Mouse (Mus musculus) lung, embryonic 14.5 days (tissue): ENCODE measurements around the gene Zfp746. TPM values are rescaled to one million over a fixed set of nuclear protein-coding genes. Genes with fewer than 3 reads are reported as not detected.

ENCODE experiments used
- ATAC-seq: fragments of 200-750 bp; cut with Nextera tagmentation; 2 replicates; pipeline ENCODE4 v1.8.0; 2017; ENCODE audit warnings: mild to moderate bottlenecking, moderate TSS enrichment, moderate library complexity; ENCODE audit not compliant: insufficient read depth
- DNase-seq: peaks from one replicate; pipeline ENCODE4 v3.0.0-alpha.2; 2015
- H3K27ac ChIP-seq: fragments of 300-500 bp; sonication (generic); 2 replicates; pipeline ENCODE4 v1.5.1; 2014; ENCODE audit warnings: low read depth, mild to moderate bottlenecking, moderate library complexity
- H3K27me3 ChIP-seq: fragments of 300-500 bp; sonication (generic); 2 replicates; pipeline ENCODE4 v1.6.1; 2014; ENCODE audit warnings: low read length, control low read depth; ENCODE audit not compliant: insufficient read depth
- H3K36me3 ChIP-seq: fragments of 300-500 bp; sonication (generic); 2 replicates; pipeline ENCODE4 v1.6.1; 2014; ENCODE audit warnings: control low read depth; ENCODE audit not compliant: insufficient read depth
- H3K4me1 ChIP-seq: fragments of 300-500 bp; sonication (generic); 2 replicates; pipeline ENCODE4 v1.6.1; 2014; ENCODE audit warnings: antibody characterized with exemption, control low read depth; ENCODE audit not compliant: insufficient read depth
- H3K4me2 ChIP-seq: fragments of 300-500 bp; sonication (generic); 2 replicates; pipeline ENCODE4 v1.6.1; 2014; ENCODE audit warnings: mild to moderate bottlenecking
- H3K4me3 ChIP-seq: fragments of 300-500 bp; sonication (generic); 2 replicates; pipeline ENCODE4 v1.5.1; 2014; ENCODE audit warnings: low read depth, low read length
- H3K9ac ChIP-seq: fragments of 300-500 bp; sonication (generic); 2 replicates; pipeline ENCODE4 v1.6.1; 2014
- H3K9me3 ChIP-seq: fragments of 300-500 bp; sonication (generic); 2 replicates; pipeline ENCODE4 v1.6.1; 2016; ENCODE audit warnings: low read depth, low read length, control low read depth
- CTCF ChIP-seq: IDR thresholded peaks from 2 replicates; pipeline ENCODE4 v1.5.1; 2016; ENCODE audit warnings: antibody characterized with exemption, low read depth
- WGBS: fragments of 180-500 bp; shearing (Covaris S2); extraction: QIAGEN DNeasy Blood & Tissue Kit; methylation state at CpG from one replicate; pipeline ENCODE4 v1.1.7; 2014; 5-methylcytosine and 5-hydroxymethylcytosine counted together
- polyA plus RNA-seq: library from polyadenylated mRNA; unstranded; fragments of >200 nt; fragmentation: Nextera tagmentation; extraction: Ambion mirVana; gene quantifications from 2 replicates; pipeline ENCODE4 v1.2.1, GENCODE M21; 2014

Zfp746 gene
- polyA plus RNA-seq, 1 experiment from 2014 or later = 30.1 TPM

DNA sequence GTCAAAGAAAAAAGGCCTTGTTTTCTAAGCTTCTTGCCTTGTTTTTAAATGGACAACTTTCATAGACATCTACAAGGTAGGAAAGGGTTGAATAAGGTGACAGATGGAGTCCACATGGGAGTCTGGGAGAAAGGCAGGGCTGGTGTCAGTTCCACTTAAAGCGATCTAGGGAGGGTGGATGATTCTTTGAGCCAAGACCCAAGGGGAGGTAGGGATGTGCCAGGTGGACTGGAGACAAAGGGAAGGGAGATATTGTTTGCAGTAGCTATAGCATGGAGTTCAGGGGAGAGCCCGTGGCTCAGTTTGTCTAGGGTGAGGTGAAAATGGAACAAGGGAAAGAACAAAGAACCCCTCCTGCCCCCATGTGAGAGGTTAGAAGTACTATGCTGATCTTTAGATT is 26.0 kb downstream of the Zfp746 start:
- H3K27me3 ChIP-seq = no peaks in the 10 kb centered on the region
- no peaks in the 10 kb centered on the region for H3K4me1 ChIP-seq
- H3K4me2 ChIP-seq = no peak overlapping the region
- peaks cover 35% of the 10 kb centered on the region for H3K36me3 ChIP-seq
- DNase-seq (no peak), ATAC-seq (no peak)
- 74% methylated on average over 2 of the region's 2 CpGs for WGBS
- H3K9me3 ChIP-seq = no peaks in the 10 kb centered on the region
- no peak overlapping the region for H3K4me3 ChIP-seq
- H3K27ac ChIP-seq = no peak overlapping the region
- no peak for TF ChIP-seq CTCF
- H3K9ac ChIP-seq = no peak overlapping the region

DNA sequence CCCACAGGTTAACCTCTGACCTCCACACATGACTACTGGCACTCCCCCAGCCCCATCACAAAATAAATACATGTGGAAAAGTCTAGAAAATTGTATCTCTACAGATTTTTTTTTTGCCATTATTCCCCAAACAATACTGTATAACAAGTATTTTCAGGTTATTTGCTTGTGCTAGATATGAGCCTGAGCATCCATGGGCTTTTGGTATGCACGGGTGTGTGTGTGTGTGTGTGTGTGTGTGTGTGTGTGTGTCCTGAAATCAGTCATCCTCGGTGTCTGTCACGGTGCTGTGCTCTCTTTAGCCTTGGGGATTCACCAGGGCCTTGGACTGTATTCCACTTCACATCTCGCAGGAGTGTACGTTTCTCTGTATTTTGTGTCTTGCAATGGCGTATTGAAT is 34.3 kb downstream of the Zfp746 start:
- Histone ChIP-seq H3K27ac (no peak overlapping the region), H3K27me3 (no peaks in the 10 kb centered on the region), H3K9me3 (no peaks in the 10 kb centered on the region), H3K36me3 (no peaks in the 10 kb centered on the region), H3K4me2 (no peak overlapping the region), H3K4me3 (no peak overlapping the region), H3K9ac (no peak overlapping the region), H3K4me1 (no peaks in the 10 kb centered on the region)
- 74% methylated on average over 6 of the region's 6 CpGs for WGBS
- DNase-seq (no peak), ATAC-seq (no peak)
- no peak for TF ChIP-seq CTCF

DNA sequence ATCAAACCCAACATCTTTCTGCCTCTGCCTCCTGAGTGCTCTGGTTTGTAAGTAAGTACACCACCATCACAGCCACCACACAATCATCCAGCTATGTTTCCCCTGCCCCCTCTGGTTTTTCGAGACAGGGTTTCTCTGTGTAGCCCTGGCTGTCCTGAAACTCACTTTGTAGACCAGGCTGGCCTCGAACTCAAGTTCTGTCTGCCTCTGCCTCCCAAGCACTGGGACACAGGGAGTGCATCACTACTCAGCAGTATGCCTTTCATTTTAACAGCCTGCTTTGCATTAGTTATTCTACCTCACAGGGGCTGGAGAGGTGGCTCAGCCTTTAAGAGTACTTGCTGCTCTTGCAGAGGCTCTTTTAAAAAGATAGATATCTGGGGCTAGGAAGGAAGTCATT is 34.7 kb downstream of the Zfp746 start:
- H3K4me3 ChIP-seq = no peak overlapping the region
- no peak overlapping the region for H3K4me2 ChIP-seq
- DNase-seq (no peak), ATAC-seq (no peak)
- no peaks in the 10 kb centered on the region for H3K27me3 ChIP-seq
- H3K4me1 ChIP-seq = no peaks in the 10 kb centered on the region
- H3K36me3 ChIP-seq = no peaks in the 10 kb centered on the region
- no peak for TF ChIP-seq CTCF
- no peaks in the 10 kb centered on the region for H3K9me3 ChIP-seq
- H3K9ac ChIP-seq = no peak overlapping the region
- WGBS = 68% methylated on average over 2 of the region's 2 CpGs
- no peak overlapping the region for H3K27ac ChIP-seq

DNA sequence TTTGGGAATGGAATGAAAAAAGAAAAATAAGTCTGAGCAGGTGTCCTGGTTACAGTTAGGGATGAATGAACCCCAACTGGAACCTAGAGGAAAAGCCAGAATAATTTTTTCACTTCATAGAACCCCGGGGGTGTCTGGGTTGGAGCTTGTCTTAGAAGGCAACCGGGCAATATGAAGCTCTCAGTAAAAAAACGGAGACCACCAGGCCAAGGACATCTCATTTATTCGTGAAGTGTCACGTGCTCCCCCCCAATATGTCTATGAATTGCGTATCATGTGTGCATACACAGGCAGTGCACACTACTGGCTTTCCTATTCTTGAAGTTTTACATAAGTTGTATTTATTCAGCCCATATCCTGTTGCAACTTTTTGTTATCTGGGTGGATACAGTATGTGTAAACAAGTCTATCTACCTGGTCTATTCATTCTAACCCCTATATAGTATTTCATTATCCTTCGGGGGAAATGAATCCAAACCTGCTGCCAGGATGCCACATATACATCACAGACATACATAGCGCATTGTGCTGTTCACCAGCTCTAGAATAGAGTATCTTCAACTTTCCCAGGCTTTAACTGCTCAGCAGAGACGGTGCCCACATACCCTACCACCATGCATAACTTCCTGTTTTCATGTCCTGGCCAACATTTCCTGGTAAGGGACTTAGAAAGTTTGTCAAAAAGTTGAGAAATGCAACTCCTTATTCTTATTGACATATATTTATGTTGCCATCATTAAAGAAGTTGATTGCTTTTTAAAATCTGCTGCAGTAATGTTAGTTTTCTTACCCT is 36.9 kb downstream of the Zfp746 start:
- 47% methylated on average over 9 of the region's 9 CpGs for WGBS
- no peak for TF ChIP-seq CTCF
- Histone ChIP-seq H3K27me3 (no peaks in the 10 kb centered on the region), H3K27ac (peak overlapping the region; percentile 89; the same call in 1 of the 2 replicates), H3K4me2 (peak overlapping the region; percentile 77), H3K4me3 (peak overlapping the region; percentile 66), H3K4me1 (no peaks in the 10 kb centered on the region), H3K36me3 (peaks cover under 1% of the 10 kb centered on the region; the same call in 1 of the 2 replicates), H3K9me3 (no peaks in the 10 kb centered on the region), H3K9ac (peak overlapping the region; percentile 86; the same call in 1 of the 2 replicates)
- DNase-seq (peak; percentile 4), ATAC-seq (no peak)

DNA sequence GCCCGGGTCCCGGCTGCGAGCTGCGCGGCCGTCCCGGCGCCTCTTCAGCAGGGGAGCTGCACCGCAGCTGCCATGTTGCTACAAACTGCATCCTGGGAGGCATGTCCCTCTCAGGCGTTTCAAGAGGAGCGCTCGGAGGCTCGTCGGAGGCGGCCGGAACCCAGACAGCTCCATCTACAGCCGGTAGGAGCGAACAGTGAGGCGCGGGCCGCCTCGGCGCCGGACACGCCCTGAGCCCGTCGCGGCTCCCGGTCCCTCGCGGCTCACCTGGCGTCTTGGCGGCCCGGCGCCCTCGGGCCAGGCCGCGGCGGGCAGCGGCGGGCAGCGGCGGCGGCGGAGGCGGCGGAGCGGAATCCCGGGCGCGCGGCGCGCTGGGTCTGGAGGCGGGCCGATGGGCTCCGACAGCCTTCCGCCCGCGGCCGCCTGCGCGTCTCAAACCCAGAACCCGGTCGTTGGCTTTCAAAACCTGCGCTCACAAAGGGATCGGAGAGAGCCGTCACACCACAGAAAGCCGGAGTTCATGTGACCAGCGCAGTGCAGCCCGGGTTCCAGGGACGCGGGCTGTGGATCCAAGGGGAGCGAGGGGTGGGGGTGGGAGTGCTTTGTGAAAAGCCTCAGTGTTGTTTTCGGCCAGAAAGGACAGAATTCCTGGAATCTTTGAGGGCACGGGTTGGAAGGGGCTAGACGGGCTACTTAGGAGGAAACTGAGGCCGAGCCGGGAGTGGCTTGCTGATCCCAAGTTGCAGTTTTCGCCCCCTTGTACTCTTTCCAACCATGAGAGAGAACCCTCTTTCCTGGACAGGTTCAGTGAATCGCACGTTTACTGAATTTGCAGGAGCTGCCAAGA is 37.7 kb downstream of the Zfp746 start, which contains the start of gene Zfp777:
Gene Zfp777, minus strand, starts transcription at position 486 of the 847 bp plus-strand sequence.
- under 1% methylated on average over 82 of the region's 82 CpGs for WGBS
- ATAC-seq (peak; percentile 89), DNase-seq (peak; percentile 90)
- Histone ChIP-seq H3K36me3 (peaks cover 8% of the 10 kb centered on the region), H3K4me2 (peak within 1 kb of the TSS; percentile 77), H3K9me3 (no peaks in the 10 kb centered on the region), H3K9ac (peak within 1 kb of the TSS; percentile 86), H3K27ac (peak within 1 kb of the TSS; percentile 89), H3K27me3 (no peaks in the 10 kb centered on the region), H3K4me1 (no peaks in the 10 kb centered on the region), H3K4me3 (peak within 1 kb of the TSS; percentile 80)
- peak; percentile 51 for TF ChIP-seq CTCF

DNA sequence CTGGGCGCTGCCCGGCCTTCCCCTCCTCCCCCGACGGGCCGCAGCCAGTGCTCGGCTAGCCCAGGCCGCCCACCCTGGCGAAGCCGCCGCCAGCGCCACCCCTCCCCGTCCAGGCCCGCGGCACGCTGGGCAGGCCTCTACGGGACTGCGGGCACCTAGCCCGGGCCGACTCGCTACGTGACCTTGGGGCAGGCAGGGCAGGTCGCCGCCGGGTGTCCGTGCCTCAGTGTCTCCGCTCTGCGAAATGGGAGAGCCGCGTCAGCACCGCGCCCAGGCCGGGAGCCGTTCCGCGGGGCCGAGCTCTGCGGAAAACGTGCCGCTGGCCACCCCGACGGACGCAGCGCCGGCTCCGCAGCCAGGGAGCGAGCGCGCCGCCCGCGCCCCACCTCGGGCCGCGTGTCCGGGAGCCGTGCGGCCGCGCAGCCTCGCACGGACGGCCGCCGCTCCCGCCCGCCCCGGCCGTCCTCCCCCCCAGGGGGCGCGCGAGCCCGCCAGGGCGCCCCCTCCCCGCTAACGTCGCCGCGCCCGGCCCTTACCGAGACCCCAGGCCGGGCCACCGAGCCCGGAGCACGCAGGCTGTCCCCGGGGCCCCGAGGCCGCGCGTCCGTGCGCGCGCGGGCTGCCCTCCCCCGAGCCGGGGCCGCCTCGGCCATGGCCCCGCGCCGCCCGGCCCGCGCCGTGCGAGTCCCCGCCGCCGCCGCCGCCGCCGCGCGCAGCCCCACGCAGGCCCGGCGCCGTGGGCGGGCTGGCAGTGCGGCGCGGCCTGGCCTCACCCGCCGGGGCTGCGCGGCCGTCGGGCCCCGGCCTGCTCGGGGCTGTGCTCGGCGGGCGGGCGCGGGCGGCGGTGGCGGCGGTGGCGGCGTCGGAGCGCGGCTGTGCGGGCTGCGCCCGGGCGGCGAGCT is 38.7 kb downstream of the Zfp746 start:
- no peaks in the 10 kb centered on the region for H3K4me1 ChIP-seq
- TF ChIP-seq CTCF = no peak
- H3K27me3 ChIP-seq = no peaks in the 10 kb centered on the region
- DNase-seq (peak; percentile 64), ATAC-seq (peak; percentile 64)
- WGBS = under 1% methylated on average over 76 of the region's 150 CpGs
- H3K9ac ChIP-seq = peak overlapping the region; percentile 86
- H3K36me3 ChIP-seq = peaks cover 18% of the 10 kb centered on the region
- peak overlapping the region; percentile 89 for H3K27ac ChIP-seq
- peak overlapping the region; percentile 77 for H3K4me2 ChIP-seq
- no peaks in the 10 kb centered on the region for H3K9me3 ChIP-seq
- peak overlapping the region; percentile 80 for H3K4me3 ChIP-seq
